Mouse (Mus musculus): Measurements from ENCODE around the gene Grid2. TPM values are rescaled to one million over a fixed set of nuclear protein-coding genes. Genes with fewer than 3 reads are reported as not detected.

Grid2 gene
- polyA plus RNA-seq, 1 experiment from 2014 or later: 13.4 TPM

DNA sequence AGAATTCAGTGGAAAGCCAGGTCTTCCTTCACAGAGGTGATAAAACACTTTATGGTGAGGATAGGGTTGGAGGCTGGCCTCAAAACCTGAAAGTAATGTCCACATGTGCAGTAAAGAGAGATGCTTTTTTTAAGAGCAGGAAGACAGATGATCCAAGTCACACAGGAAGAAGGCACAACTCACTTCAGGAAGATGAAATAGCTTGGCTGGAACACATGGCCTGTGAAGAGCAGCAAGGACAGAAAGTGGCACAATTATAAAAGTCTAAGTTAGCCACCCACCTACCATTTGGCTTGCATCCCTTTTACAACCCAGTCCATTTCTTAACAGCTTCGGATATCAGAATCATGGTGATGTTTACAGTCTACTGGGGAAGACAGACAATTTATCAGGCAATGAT is 1423.1 kb downstream of the Grid2 start:
- ATAC-seq (ENCODE audit: low FRiP score): no peak
- no peak overlapping the region for H3K9ac ChIP-seq
- H3K4me2 ChIP-seq: no peak overlapping the region
- no peaks in the 10 kb centered on the region for H3K9me3 ChIP-seq
- 63% methylated on average over 1 of the region's 1 CpGs for WGBS
- no peak overlapping the region for H3K4me3 ChIP-seq
- H3K27me3 ChIP-seq: 0 out of 2 replicates have a peak, but pooled peaks cover 11% of the 10 kb centered on the region
- H3K4me1 ChIP-seq (replicated peaks): no peaks in the 10 kb centered on the region
- no peak overlapping the region for H3K27ac ChIP-seq
- no peaks in the 10 kb centered on the region for H3K36me3 ChIP-seq

DNA sequence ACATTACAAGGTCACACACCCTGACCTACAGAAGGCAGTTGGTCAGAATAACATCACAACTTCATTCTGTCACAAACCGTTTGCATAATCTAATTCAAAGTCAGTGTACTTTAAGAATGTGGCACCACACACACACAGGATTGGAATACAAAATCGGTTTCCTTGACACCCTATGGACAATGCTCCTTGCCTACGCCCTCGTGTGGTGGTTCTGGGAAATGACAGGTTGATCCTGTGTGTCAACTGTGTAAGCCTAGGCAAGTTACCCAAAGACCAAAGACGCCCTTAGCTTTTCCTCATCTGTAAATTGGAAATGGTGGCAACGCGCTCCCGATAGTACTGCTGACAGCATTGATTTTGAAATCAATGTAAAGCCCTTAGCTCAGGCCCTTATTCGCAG is 1428.3 kb downstream of the Grid2 start:
- WGBS: 35% methylated on average over 9 of the region's 9 CpGs
- H3K4me2 ChIP-seq: no peak overlapping the region
- no peak overlapping the region for H3K27ac ChIP-seq

DNA sequence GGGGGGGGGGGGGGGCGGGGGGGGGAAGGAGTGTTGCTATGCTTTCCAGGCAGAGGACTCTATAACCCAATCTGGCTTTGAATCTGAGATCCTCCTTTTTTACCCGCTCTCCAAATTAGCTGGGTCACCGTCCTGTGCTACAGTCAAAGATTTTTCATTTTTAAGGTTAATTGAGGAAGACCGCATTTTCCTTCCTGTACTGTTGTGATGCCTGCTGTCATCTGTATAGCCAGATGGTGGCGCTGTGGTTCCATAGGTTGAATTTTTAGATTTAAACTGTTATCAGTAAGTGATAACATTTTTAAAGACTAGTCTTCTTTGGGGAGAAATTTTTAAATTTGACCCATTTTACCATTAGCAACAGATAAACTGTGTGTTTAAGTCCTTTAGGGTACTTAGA is 1429.3 kb downstream of the Grid2 start:
- peaks cover 11% of the 10 kb centered on the region for H3K4me1 ChIP-seq (replicated peaks)
- ATAC-seq (ENCODE audit: low FRiP score): no peak
- no peak overlapping the region for H3K9ac ChIP-seq
- H3K4me2 ChIP-seq: peak overlapping the region; percentile 37; the same call in 1 of the 2 replicates
- no peaks in the 10 kb centered on the region for H3K9me3 ChIP-seq
- H3K4me3 ChIP-seq: no peak overlapping the region
- 6% methylated on average over 4 of the region's 5 CpGs for WGBS
- H3K27ac ChIP-seq: no peak overlapping the region
- H3K27me3 ChIP-seq: peaks cover 42% of the 10 kb centered on the region
- H3K36me3 ChIP-seq: no peaks in the 10 kb centered on the region

More for the DNA sequence above, 1428.3 kb downstream of the Grid2 start:
- peaks cover 40% of the 10 kb centered on the region for H3K27me3 ChIP-seq
- H3K9ac ChIP-seq: no peak overlapping the region
- H3K36me3 ChIP-seq: no peaks in the 10 kb centered on the region
- H3K4me1 ChIP-seq (replicated peaks): peaks cover 11% of the 10 kb centered on the region
- H3K4me3 ChIP-seq: no peak overlapping the region
- H3K9me3 ChIP-seq: no peaks in the 10 kb centered on the region
- peak; percentile 65; the same call in 1 of the 2 replicates for ATAC-seq (ENCODE audit: low FRiP score)

DNA sequence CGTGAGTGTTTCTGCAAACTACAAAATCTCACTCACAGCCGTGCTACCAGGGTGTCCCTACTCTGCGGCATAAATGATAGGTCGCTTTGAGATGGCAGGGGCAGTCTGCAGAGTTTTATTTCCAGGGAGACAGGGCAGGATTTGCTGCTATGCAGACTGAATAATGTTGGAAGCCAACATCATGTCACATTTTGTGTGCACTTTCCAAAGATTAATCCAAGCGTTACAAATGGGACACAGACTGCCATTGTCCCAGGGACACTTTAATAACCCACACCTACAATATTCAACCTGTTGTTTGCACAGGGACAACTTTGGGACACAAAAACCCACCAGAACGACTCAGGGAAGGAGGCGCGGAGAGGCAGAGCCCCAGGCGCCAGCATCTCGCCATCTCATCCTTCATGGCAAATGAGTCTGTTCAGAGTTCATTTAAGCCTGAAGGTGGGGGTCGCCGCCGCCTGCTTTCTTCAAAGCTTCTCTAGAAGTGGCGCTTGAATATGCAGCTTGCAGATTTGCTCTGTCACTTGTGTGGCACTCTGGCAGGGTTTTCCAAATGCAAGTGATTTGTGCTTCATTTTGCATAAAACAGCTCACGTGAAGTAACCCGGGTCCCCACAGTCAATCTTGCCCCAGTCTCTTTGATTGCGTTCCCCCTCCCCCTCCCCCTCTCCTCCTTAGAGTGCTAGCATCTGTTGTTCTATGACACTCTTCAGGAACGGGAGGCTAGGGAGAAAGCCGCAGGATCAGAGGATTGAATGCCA is 1432.7 kb downstream of the Grid2 start:
- Histone ChIP-seq H3K27ac (no peak overlapping the region), H3K9ac (no peak overlapping the region), H3K36me3 (no peaks in the 10 kb centered on the region), H3K27me3 (peaks cover 60% of the 10 kb centered on the region), H3K4me2 (peak overlapping the region; percentile 43), H3K4me3 (peak overlapping the region; percentile 15; the same call in 1 of the 2 replicates), H3K4me1 (replicated peaks) (peaks cover 11% of the 10 kb centered on the region), H3K9me3 (no peaks in the 10 kb centered on the region)
- 4% methylated on average over 19 of the region's 19 CpGs for WGBS
- peak; percentile 38 for ATAC-seq (ENCODE audit: low FRiP score)

DNA sequence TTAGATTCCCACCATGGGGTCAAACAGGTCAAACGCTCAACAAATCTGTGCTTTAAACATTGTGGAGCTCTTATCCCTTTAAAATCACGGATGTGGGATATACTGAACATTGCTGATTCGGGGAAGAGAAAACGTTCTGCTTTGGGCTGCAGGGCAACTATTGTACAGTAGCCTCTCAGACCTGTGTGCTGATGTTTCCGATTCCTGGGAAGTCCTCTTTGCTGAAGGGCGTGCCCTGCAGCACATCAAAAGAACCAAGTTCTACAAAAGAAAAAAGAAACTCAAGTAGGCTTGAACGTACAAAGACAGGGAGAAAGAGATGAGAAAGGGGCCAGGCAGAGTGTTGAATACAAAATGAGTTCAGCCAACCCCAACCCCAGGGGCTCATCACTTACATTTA is 1439.0 kb downstream of the Grid2 start:
- H3K9ac ChIP-seq: no peak overlapping the region
- WGBS: 25% methylated on average over 7 of the region's 7 CpGs
- no peak for ATAC-seq (ENCODE audit: low FRiP score)

DNA sequence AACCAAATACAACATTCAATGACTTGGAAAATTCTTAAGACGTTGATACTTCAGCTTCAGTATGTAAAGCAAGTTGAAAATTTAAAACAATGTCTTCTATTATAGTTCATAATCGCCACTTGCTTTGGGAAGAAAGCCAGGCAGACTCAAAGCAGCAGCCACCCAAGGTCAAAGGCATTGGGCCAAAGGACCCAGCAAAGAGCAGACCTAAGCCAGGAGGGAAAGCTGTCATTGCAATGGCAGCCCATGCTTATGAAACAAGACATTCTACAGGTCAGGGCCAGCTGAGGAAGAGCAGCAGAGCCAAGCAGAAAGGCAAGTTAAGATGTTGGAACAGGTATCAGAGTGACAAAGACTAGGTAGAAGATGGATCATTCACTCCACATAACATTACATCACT is 1448.0 kb downstream of the Grid2 start:
- H3K27ac ChIP-seq: no peak overlapping the region
- no peaks in the 10 kb centered on the region for H3K9me3 ChIP-seq
- no peaks in the 10 kb centered on the region for H3K4me1 ChIP-seq (replicated peaks)
- no peaks in the 10 kb centered on the region for H3K27me3 ChIP-seq
- WGBS: 81% methylated on average over 2 of the region's 2 CpGs
- no peak overlapping the region for H3K4me2 ChIP-seq
- H3K9ac ChIP-seq: no peak overlapping the region
- H3K4me3 ChIP-seq: no peak overlapping the region
- ATAC-seq (ENCODE audit: low FRiP score): no peak
- H3K36me3 ChIP-seq: no peaks in the 10 kb centered on the region

More for the DNA sequence above, 1439.0 kb downstream of the Grid2 start:
- no peak overlapping the region for H3K4me2 ChIP-seq
- H3K36me3 ChIP-seq: no peaks in the 10 kb centered on the region
- H3K27me3 ChIP-seq: peaks cover 42% of the 10 kb centered on the region
- H3K9me3 ChIP-seq: no peaks in the 10 kb centered on the region
- no peak overlapping the region for H3K4me3 ChIP-seq
- H3K27ac ChIP-seq: no peak overlapping the region
- H3K4me1 ChIP-seq (replicated peaks): peaks cover 7% of the 10 kb centered on the region; the same call in 1 of the 2 replicates

DNA sequence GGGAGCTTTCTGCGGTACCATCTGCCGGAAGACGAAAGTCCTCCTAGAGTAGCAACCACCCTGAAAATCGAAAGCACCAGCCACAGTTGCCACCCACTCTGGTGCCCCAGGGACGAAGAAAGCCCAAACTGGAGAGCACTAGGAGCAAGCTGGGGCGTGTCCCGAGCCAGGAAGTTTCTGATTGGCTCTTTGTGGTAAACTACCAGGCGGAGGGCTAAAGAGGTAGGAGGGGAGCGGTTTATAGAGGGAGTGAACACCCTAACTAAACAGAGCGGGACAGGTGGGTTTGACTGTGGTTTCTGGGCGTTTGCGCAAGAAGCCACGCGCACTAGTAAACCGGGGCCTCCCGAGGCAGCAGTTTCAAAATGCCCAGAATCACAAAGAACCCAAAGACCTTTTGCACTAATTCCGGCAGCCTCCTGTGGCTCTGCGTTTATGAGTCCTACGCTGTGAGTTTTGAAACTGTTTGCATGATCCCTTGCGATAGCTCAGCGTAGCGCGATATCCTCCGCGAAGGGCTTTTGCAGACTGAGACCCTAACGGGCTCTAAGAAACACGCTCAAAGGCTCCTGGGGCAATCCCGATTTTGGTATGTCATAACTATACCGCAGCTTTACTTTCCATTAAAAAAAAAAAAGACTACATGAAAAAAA is 1472.2 kb downstream of the Grid2 start:
- Histone ChIP-seq H3K36me3 (no peaks in the 10 kb centered on the region), H3K4me1 (replicated peaks) (peaks cover 31% of the 10 kb centered on the region), H3K4me2 (peak overlapping the region; percentile 72), H3K27ac (no peak overlapping the region), H3K9me3 (no peaks in the 10 kb centered on the region), H3K9ac (no peak overlapping the region), H3K4me3 (peak overlapping the region; percentile 46), H3K27me3 (peaks cover 62% of the 10 kb centered on the region)
- under 1% methylated on average over 29 of the region's 29 CpGs for WGBS
- peak; percentile 16; the same call in 1 of the 2 replicates for ATAC-seq (ENCODE audit: low FRiP score)

DNA sequence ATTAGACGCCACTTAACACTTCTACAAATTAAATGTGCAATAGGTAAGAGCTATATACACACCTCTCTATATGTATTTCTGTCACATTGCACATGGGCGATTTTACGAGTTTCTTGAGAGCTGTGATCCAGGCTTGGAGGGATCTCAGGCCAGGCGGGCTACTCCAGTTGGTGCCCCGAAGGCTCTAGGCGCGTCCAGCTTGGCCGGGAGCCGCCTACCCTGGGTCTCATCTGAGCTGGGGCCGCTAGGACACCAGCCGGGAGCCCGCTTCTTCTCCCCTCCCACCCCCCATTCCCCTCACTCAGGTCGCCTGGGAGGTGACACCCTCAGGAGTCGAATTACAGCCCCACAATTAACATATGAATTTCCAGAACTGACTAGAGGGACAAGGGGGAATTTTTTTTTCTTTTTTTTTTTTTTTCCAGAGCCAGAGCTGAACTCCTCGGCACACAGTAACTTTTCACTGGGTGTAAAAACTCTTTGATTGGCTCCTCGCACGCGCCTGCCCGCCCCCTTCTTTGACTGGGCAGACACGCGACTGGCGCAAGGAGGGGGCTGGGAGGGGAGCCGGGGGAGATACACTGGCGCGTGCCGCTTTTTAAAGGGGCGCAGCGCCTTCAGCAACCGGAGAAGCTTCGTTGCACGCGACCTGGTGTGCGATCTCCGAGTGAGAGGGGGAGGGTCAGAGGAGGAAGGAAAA is 1473.0 kb downstream of the Grid2 start, which contains the start of gene Atoh1:
Gene Atoh1 (plus strand): TSS at position 627 of the 700 bp plus-strand sequence.
- Histone ChIP-seq H3K9me3 (no peaks in the 10 kb centered on the region), H3K4me3 (peak within 1 kb of the TSS; percentile 46), H3K27me3 (peaks cover 70% of the 10 kb centered on the region), H3K36me3 (no peaks in the 10 kb centered on the region), H3K4me2 (peak within 1 kb of the TSS; percentile 72), H3K4me1 (replicated peaks) (peaks cover 31% of the 10 kb centered on the region), H3K9ac (peak within 1 kb of the TSS; percentile 56), H3K27ac (no peak within 1 kb of the TSS; the same call in 1 of the 2 replicates)
- ATAC-seq (ENCODE audit: low FRiP score): peak; percentile 78
- WGBS: under 1% methylated on average over 34 of the region's 34 CpGs

DNA sequence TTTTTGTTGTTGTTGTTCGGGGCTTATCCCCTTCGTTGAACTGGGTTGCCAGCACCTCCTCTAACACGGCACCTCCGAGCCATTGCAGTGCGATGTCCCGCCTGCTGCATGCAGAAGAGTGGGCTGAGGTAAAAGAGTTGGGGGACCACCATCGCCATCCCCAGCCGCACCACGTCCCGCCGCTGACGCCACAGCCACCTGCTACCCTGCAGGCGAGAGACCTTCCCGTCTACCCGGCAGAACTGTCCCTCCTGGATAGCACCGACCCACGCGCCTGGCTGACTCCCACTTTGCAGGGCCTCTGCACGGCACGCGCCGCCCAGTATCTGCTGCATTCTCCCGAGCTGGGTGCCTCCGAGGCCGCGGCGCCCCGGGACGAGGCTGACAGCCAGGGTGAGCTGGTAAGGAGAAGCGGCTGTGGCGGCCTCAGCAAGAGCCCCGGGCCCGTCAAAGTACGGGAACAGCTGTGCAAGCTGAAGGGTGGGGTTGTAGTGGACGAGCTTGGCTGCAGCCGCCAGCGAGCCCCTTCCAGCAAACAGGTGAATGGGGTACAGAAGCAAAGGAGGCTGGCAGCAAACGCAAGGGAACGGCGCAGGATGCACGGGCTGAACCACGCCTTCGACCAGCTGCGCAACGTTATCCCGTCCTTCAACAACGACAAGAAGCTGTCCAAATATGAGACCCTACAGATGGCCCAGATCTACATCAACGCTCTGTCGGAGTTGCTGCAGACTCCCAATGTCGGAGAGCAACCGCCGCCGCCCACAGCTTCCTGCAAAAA is 1473.7 kb downstream of the Grid2 start:
- H3K4me2 ChIP-seq: peak overlapping the region; percentile 72
- H3K4me1 ChIP-seq (replicated peaks): peaks cover 37% of the 10 kb centered on the region
- no peaks in the 10 kb centered on the region for H3K9me3 ChIP-seq
- ATAC-seq (ENCODE audit: low FRiP score): peak; percentile 69
- under 1% methylated on average over 52 of the region's 53 CpGs for WGBS
- no peak overlapping the region; the same call in 1 of the 2 replicates for H3K27ac ChIP-seq
- H3K4me3 ChIP-seq: peak overlapping the region; percentile 46
- H3K9ac ChIP-seq: peak overlapping the region; percentile 56
- no peaks in the 10 kb centered on the region for H3K36me3 ChIP-seq
- H3K27me3 ChIP-seq: peaks cover 77% of the 10 kb centered on the region

DNA sequence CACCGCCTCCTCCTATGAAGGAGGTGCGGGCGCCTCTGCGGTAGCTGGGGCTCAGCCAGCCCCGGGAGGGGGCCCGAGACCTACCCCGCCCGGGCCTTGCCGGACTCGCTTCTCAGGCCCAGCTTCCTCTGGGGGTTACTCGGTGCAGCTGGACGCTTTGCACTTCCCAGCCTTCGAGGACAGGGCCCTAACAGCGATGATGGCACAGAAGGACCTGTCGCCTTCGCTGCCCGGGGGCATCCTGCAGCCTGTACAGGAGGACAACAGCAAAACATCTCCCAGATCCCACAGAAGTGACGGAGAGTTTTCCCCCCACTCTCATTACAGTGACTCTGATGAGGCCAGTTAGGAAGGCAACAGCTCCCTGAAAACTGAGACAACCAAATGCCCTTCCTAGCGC is 1474.4 kb downstream of the Grid2 start:
- 2% methylated on average over 19 of the region's 19 CpGs for WGBS
- Histone ChIP-seq H3K4me1 (replicated peaks) (peaks cover 43% of the 10 kb centered on the region), H3K4me2 (peak overlapping the region; percentile 72), H3K36me3 (no peaks in the 10 kb centered on the region), H3K9ac (peak overlapping the region; percentile 56), H3K27me3 (peaks cover 83% of the 10 kb centered on the region), H3K4me3 (peak overlapping the region; percentile 46), H3K9me3 (no peaks in the 10 kb centered on the region), H3K27ac (no peak overlapping the region)
- 0 out of 2 replicates have a peak, but pooled peaks have one; percentile 1 for ATAC-seq (ENCODE audit: low FRiP score)

DNA sequence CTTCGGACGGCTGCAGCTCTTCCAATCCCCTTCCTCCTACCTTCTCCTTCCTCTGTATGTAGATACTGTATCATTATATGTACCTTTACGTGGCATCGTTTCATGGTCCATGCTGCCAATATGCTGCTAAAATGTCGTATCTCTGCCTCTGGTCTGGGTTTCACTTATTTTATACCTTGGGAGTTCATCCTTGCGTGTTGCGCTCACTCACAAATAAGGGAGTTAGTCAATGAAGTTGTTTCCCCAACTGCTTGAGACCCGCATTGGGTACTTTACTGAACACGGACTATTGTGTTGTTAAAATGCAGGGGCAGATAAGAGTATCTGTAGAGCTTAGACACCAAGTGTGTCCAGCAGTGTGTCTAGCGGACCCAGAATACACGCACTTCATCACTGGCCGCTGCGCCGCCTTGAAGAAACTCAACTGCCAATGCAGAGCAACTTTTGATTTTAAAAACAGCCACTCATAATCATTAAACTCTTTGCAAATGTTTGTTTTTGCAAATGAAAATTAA is 1474.9 kb downstream of the Grid2 start:
- peaks cover 43% of the 10 kb centered on the region for H3K4me1 ChIP-seq (replicated peaks)
- no peak for ATAC-seq (ENCODE audit: low FRiP score)
- H3K27ac ChIP-seq: no peak overlapping the region
- H3K36me3 ChIP-seq: no peaks in the 10 kb centered on the region
- H3K27me3 ChIP-seq: peaks cover 89% of the 10 kb centered on the region
- peak overlapping the region; percentile 72; the same call in 1 of the 2 replicates for H3K4me2 ChIP-seq
- no peaks in the 10 kb centered on the region for H3K9me3 ChIP-seq
- WGBS: 3% methylated on average over 14 of the region's 14 CpGs
- H3K4me3 ChIP-seq: peak overlapping the region; percentile 46
- no peak overlapping the region for H3K9ac ChIP-seq
